Mouse (Mus musculus): ENCODE data around the gene Osbpl8. TPM values are rescaled to one million over a fixed set of nuclear protein-coding genes. Genes with fewer than 3 reads are reported as not detected.
A peak's percentile ranks its signal among the peaks of the same experiment; 100 is the strongest.

The Osbpl8 gene
- polyA plus RNA-seq, 1 experiment from 2014 or later: 11.4 TPM

- Histone ChIP-seq H3K4me1 (peaks cover 75% of the 10 kb centered on the region), H3K9ac (no peak overlapping the region), H3K27ac (0 out of 2 replicates have a peak overlapping the region, but pooled peaks have one; percentile 14), H3K27me3 (replicated peaks) (no peaks in the 10 kb centered on the region), H3K4me2 (no peak overlapping the region), H3K9me3 (replicated peaks) (no peaks in the 10 kb centered on the region), H3K4me3 (no peak overlapping the region), H3K36me3 (no peaks in the 10 kb centered on the region)
- no peak for ATAC-seq
- WGBS (ENCODE audit: insufficient replicate concordance): 76% methylated on average over 15 of the region's 15 CpGs
Measured at GRCm38 (mm10) chr10:111171246-111171934, 6.8 kb downstream of the Osbpl8 start.

GRCm38 (mm10) chr10:111173589-111174247 lies 9.2 kb downstream of the Osbpl8 start:
- Histone ChIP-seq H3K4me2 (no peak overlapping the region), H3K27ac (no peak overlapping the region), H3K36me3 (no peaks in the 10 kb centered on the region), H3K9ac (no peak overlapping the region), H3K4me3 (no peak overlapping the region), H3K4me1 (peaks cover 66% of the 10 kb centered on the region), H3K9me3 (replicated peaks) (no peaks in the 10 kb centered on the region), H3K27me3 (replicated peaks) (no peaks in the 10 kb centered on the region)
- WGBS (ENCODE audit: insufficient replicate concordance): 73% methylated on average over 7 of the region's 7 CpGs
- no peak for ATAC-seq

- H3K36me3 ChIP-seq: no peaks in the 10 kb centered on the region
- 83% methylated on average over 8 of the region's 8 CpGs for WGBS (ENCODE audit: insufficient replicate concordance)
- H3K27me3 ChIP-seq (replicated peaks): no peaks in the 10 kb centered on the region
- no peak overlapping the region for H3K4me2 ChIP-seq
- H3K4me3 ChIP-seq: no peak overlapping the region
- H3K9me3 ChIP-seq (replicated peaks): no peaks in the 10 kb centered on the region
- no peak overlapping the region for H3K27ac ChIP-seq
- H3K9ac ChIP-seq: no peak overlapping the region
- peaks cover 45% of the 10 kb centered on the region for H3K4me1 ChIP-seq
- no peak for ATAC-seq
Measured at GRCm38 (mm10) chr10:111177336-111177735, 12.8 kb downstream of the Osbpl8 start.

GRCm38 (mm10) chr10:111178024-111178423 lies 13.5 kb downstream of the Osbpl8 start:
- no peak overlapping the region for H3K4me2 ChIP-seq
- H3K27me3 ChIP-seq (replicated peaks): no peaks in the 10 kb centered on the region
- no peak for ATAC-seq
- H3K4me3 ChIP-seq: no peak overlapping the region
- no peak overlapping the region for H3K27ac ChIP-seq
- H3K9me3 ChIP-seq (replicated peaks): no peaks in the 10 kb centered on the region
- whole genome bisulfite sequencing (ENCODE audit: insufficient replicate concordance): 73% methylated on average over 7 of the region's 7 CpGs
- no peaks in the 10 kb centered on the region for H3K36me3 ChIP-seq
- peaks cover 41% of the 10 kb centered on the region for H3K4me1 ChIP-seq
- H3K9ac ChIP-seq: no peak overlapping the region

- H3K27ac ChIP-seq: no peak overlapping the region
- peak; percentile 57 for ATAC-seq
- H3K9ac ChIP-seq: no peak overlapping the region
- H3K27me3 ChIP-seq (replicated peaks): no peaks in the 10 kb centered on the region
- H3K4me1 ChIP-seq: peaks cover 29% of the 10 kb centered on the region
- 40% methylated on average over 3 of the region's 3 CpGs for WGBS (ENCODE audit: insufficient replicate concordance)
- H3K9me3 ChIP-seq (replicated peaks): no peaks in the 10 kb centered on the region
- no peak overlapping the region for H3K4me2 ChIP-seq
- no peak overlapping the region for H3K4me3 ChIP-seq
- no peaks in the 10 kb centered on the region for H3K36me3 ChIP-seq
Measured at GRCm38 (mm10) chr10:111180633-111181032, 16.1 kb downstream of the Osbpl8 start.

- H3K27me3 ChIP-seq (replicated peaks): no peaks in the 10 kb centered on the region
- no peak overlapping the region for H3K9ac ChIP-seq
- no peaks in the 10 kb centered on the region for H3K36me3 ChIP-seq
- H3K4me1 ChIP-seq: peaks cover 19% of the 10 kb centered on the region
- H3K4me3 ChIP-seq: no peak overlapping the region
- H3K9me3 ChIP-seq (replicated peaks): no peaks in the 10 kb centered on the region
- H3K4me2 ChIP-seq: no peak overlapping the region
- H3K27ac ChIP-seq: no peak overlapping the region
- ATAC-seq: no peak
- WGBS (ENCODE audit: insufficient replicate concordance): 74% methylated on average over 7 of the region's 7 CpGs
Measured at GRCm38 (mm10) chr10:111183634-111184270, 19.2 kb downstream of the Osbpl8 start.

- H3K4me2 ChIP-seq: no peak overlapping the region
- H3K36me3 ChIP-seq: no peaks in the 10 kb centered on the region
- no peak overlapping the region for H3K27ac ChIP-seq
- no peak for ATAC-seq
- no peak overlapping the region for H3K4me3 ChIP-seq
- no peaks in the 10 kb centered on the region for H3K27me3 ChIP-seq (replicated peaks)
- no peak overlapping the region for H3K9ac ChIP-seq
- 100% methylated on average over 1 of the region's 1 CpGs for WGBS (ENCODE audit: insufficient replicate concordance)
- peaks cover 19% of the 10 kb centered on the region for H3K4me1 ChIP-seq
- H3K9me3 ChIP-seq (replicated peaks): no peaks in the 10 kb centered on the region
Measured at GRCm38 (mm10) chr10:111185574-111186269, 21.2 kb downstream of the Osbpl8 start.

GRCm38 (mm10) chr10:111189022-111189555 lies 24.5 kb downstream of the Osbpl8 start:
- WGBS (ENCODE audit: insufficient replicate concordance): 69% methylated on average over 4 of the region's 4 CpGs
- ATAC-seq: no peak

GRCm38 (mm10) chr10:111190110-111190795 lies 25.7 kb downstream of the Osbpl8 start:
- H3K9ac ChIP-seq: no peak overlapping the region
- H3K4me1 ChIP-seq: peaks cover 23% of the 10 kb centered on the region
- no peak overlapping the region for H3K4me2 ChIP-seq
- no peaks in the 10 kb centered on the region for H3K9me3 ChIP-seq (replicated peaks)
- WGBS (ENCODE audit: insufficient replicate concordance): 89% methylated on average over 6 of the region's 6 CpGs
- no peak for ATAC-seq
- no peaks in the 10 kb centered on the region for H3K36me3 ChIP-seq
- no peak overlapping the region for H3K4me3 ChIP-seq
- H3K27ac ChIP-seq: no peak overlapping the region
- H3K27me3 ChIP-seq (replicated peaks): no peaks in the 10 kb centered on the region

More at GRCm38 (mm10) chr10:111189022-111189555, 24.5 kb downstream of the Osbpl8 start:
- Histone ChIP-seq H3K4me3 (no peak overlapping the region), H3K9me3 (replicated peaks) (no peaks in the 10 kb centered on the region), H3K4me1 (peaks cover 18% of the 10 kb centered on the region), H3K9ac (no peak overlapping the region), H3K27me3 (replicated peaks) (no peaks in the 10 kb centered on the region), H3K27ac (no peak overlapping the region; the same call in 1 of the 2 replicates), H3K36me3 (no peaks in the 10 kb centered on the region), H3K4me2 (no peak overlapping the region)

GRCm38 (mm10) chr10:111193536-111193935 lies 29.0 kb downstream of the Osbpl8 start:
- 61% methylated on average over 4 of the region's 4 CpGs for WGBS (ENCODE audit: insufficient replicate concordance)
- ATAC-seq: no peak

GRCm38 (mm10) chr10:111196191-111196590 lies 31.6 kb downstream of the Osbpl8 start:
- H3K4me3 ChIP-seq: no peak overlapping the region
- H3K27me3 ChIP-seq (replicated peaks): no peaks in the 10 kb centered on the region
- H3K36me3 ChIP-seq: peaks cover 9% of the 10 kb centered on the region
- 72% methylated on average over 2 of the region's 2 CpGs for WGBS (ENCODE audit: insufficient replicate concordance)
- H3K4me2 ChIP-seq: no peak overlapping the region
- peaks cover 25% of the 10 kb centered on the region for H3K4me1 ChIP-seq
- H3K9me3 ChIP-seq (replicated peaks): no peaks in the 10 kb centered on the region
- H3K27ac ChIP-seq: no peak overlapping the region
- peak; percentile 30; the same call in 1 of the 2 replicates for ATAC-seq
- H3K9ac ChIP-seq: no peak overlapping the region

More at GRCm38 (mm10) chr10:111193536-111193935, 29.0 kb downstream of the Osbpl8 start:
- H3K9me3 ChIP-seq (replicated peaks): no peaks in the 10 kb centered on the region
- no peak overlapping the region for H3K4me3 ChIP-seq
- H3K27ac ChIP-seq: no peak overlapping the region
- H3K4me2 ChIP-seq: no peak overlapping the region
- no peaks in the 10 kb centered on the region for H3K27me3 ChIP-seq (replicated peaks)
- peaks cover 9% of the 10 kb centered on the region for H3K36me3 ChIP-seq
- H3K4me1 ChIP-seq: peaks cover 28% of the 10 kb centered on the region
- no peak overlapping the region for H3K9ac ChIP-seq

Data from liver, embryonic 12.5 days (tissue).